Comparison of ENCODE assay signal across 9 mouse cellular contexts in genomic region chr7:26778474-26778873, GRCm38 (mm10). TPM values are rescaled to one million over a fixed set of nuclear protein-coding genes. Genes with fewer than 3 reads are reported as not detected.
DNase-seq lines count a peak whose midpoint lies in the region; ATAC-seq lines count a peak whose summit lies in the region.
"Had no signal": no experiment of that assay in that cellular context is flagged by ENCODE, and none has a peak within 500 bp of the region (broad histone marks: within the 10 kb centered on the region; RNA-seq: fewer than 3 reads in every experiment).

No protein-coding gene starts in this region.

- no peak overlapping the region for H3K4me3 ChIP-seq in forebrain, embryonic 14.5 days (ENCODE audit: low read depth, low read length)
- no peak overlapping the region for H3K4me3 ChIP-seq in forebrain, embryonic 12.5 days (replicated peaks)
- no peak overlapping the region for H3K4me3 ChIP-seq in embryonic facial prominence, embryonic 10.5 days
- H3K4me3 ChIP-seq: hindbrain, embryonic 15.5 days had no signal

- H3K9ac ChIP-seq in forebrain, embryonic 14.5 days (ENCODE audit: low read length) = no peak overlapping the region
- no peak overlapping the region for H3K9ac ChIP-seq in forebrain, embryonic 12.5 days
- H3K9ac ChIP-seq: hindbrain, embryonic 15.5 days had no signal

- H3K4me2 ChIP-seq in forebrain, embryonic 14.5 days (ENCODE audit: low read length) = no peak overlapping the region
- H3K4me2 ChIP-seq in forebrain, embryonic 12.5 days = no peak overlapping the region
- H3K4me2 ChIP-seq: hindbrain, embryonic 15.5 days had no signal

- no peak for ATAC-seq in forebrain, embryonic 14.5 days
- ATAC-seq in forebrain, embryonic 12.5 days (ENCODE audit: low FRiP score) = no peak
- ATAC-seq in monocyte, adult 5-6 weeks (replicated peaks; ENCODE audit: insufficient number of reproducible peaks, low FRiP score, low TSS enrichment, poor library complexity, severe bottlenecking) = no peak

- H3K9me3 ChIP-seq in forebrain, embryonic 14.5 days (replicated peaks; ENCODE audit: control insufficient read depth, low read length) = no peaks in the 10 kb centered on the region
- H3K9me3 ChIP-seq in forebrain, embryonic 12.5 days = no peaks in the 10 kb centered on the region
- H3K9me3 ChIP-seq in embryonic facial prominence, embryonic 10.5 days = no peaks in the 10 kb centered on the region
- H3K9me3 ChIP-seq: hindbrain, embryonic 15.5 days had no signal

- no peaks in the 10 kb centered on the region for H3K36me3 ChIP-seq in forebrain, embryonic 14.5 days (ENCODE audit: control insufficient read depth, insufficient read depth, low read length)
- no peaks in the 10 kb centered on the region for H3K36me3 ChIP-seq in forebrain, embryonic 12.5 days (replicated peaks)
- no peaks in the 10 kb centered on the region for H3K36me3 ChIP-seq in embryonic facial prominence, embryonic 10.5 days (replicated peaks)
- H3K36me3 ChIP-seq: hindbrain, embryonic 15.5 days had no signal

- peak; percentile 58 for DNase-seq in forebrain, embryonic 14.5 days (ENCODE audit: low spot score)
- peak; percentile 1 for DNase-seq in thymus, postnatal 25 days
- no peak for DNase-seq in thymus, adult 18-20 months
- DNase-seq in embryonic facial prominence, embryonic 10.5 days (ENCODE audit: low spot score) = peak; percentile 71
- peak; percentile 14 to 46 for DNase-seq in layer of hippocampus, adult 8-10 months (ENCODE audit: low spot score in 2 of 2)
- peak; percentile 69 for DNase-seq in mesoderm, embryonic 11.5 days (ENCODE audit: low read depth, low spot score)

- 27% methylated on average over 6 of the region's 6 CpGs for WGBS in forebrain, embryonic 14.5 days
- 34% methylated on average over 6 of the region's 6 CpGs for WGBS in forebrain, embryonic 12.5 days
- 32% methylated on average over 6 of the region's 6 CpGs for WGBS in embryonic facial prominence, embryonic 10.5 days

- H3K27me3 ChIP-seq in forebrain, embryonic 14.5 days (replicated peaks; ENCODE audit: control insufficient read depth, insufficient read depth, low read length) = no peaks in the 10 kb centered on the region
- H3K27me3 ChIP-seq in forebrain, embryonic 12.5 days = no peaks in the 10 kb centered on the region
- no peaks in the 10 kb centered on the region for H3K27me3 ChIP-seq in embryonic facial prominence, embryonic 10.5 days (replicated peaks; ENCODE audit: low read depth, poor library complexity, severe bottlenecking)
- H3K27me3 ChIP-seq: hindbrain, embryonic 15.5 days had no signal

- H3K27ac ChIP-seq in forebrain, embryonic 14.5 days (ENCODE audit: low read depth, low read length) = no peak overlapping the region
- no peak overlapping the region for H3K27ac ChIP-seq in forebrain, embryonic 12.5 days
- no peak overlapping the region for H3K27ac ChIP-seq in embryonic facial prominence, embryonic 10.5 days (replicated peaks)
- H3K27ac ChIP-seq: hindbrain, embryonic 15.5 days had no signal

- H3K4me1 ChIP-seq in forebrain, embryonic 14.5 days (ENCODE audit: control insufficient read depth, insufficient read depth, low read length) = peaks cover 5% of the 10 kb centered on the region; the same call in 1 of the 2 replicates
- peaks cover 7% of the 10 kb centered on the region; the same call in 1 of the 2 replicates for H3K4me1 ChIP-seq in forebrain, embryonic 12.5 days
- H3K4me1 ChIP-seq in embryonic facial prominence, embryonic 10.5 days = no peaks in the 10 kb centered on the region
- H3K4me1 ChIP-seq: hindbrain, embryonic 15.5 days had no signal

RNA-seq across cellular contexts. Expression of gene Cyp2b19, which starts 21.5 kb away (rescaled TPM):
- polyA plus RNA-seq in forebrain, embryonic 14.5 days (2014; fragmentation: Nextera tagmentation; extraction: Ambion mirVana) = 0.22 and 0.25 TPM in 2 replicates
- polyA plus RNA-seq in forebrain, embryonic 12.5 days (2016; fragmentation: Nextera tagmentation; extraction: Ambion mirVana) = 0.06 and 0.09 TPM in 2 replicates
- 0.05 TPM in 1 of 2 replicates, not detected in the other for polyA plus RNA-seq in embryonic facial prominence, embryonic 10.5 days (2016; fragmentation: Nextera tagmentation; extraction: Ambion mirVana)
- not detected for total RNA-seq in layer of hippocampus, adult 8-10 months (2022)
- not detected in 3 replicates for total RNA-seq in monocyte, adult 5-6 weeks (2017)

RNA-seq across cellular contexts. Expression of gene Cyp2g1, which starts 30.2 kb away (rescaled TPM):
- polyA plus RNA-seq in forebrain, embryonic 14.5 days (2014; fragmentation: Nextera tagmentation; extraction: Ambion mirVana) = not detected in 2 replicates
- 0.10 and 0.27 TPM in 2 replicates for polyA plus RNA-seq in forebrain, embryonic 12.5 days (2016; fragmentation: Nextera tagmentation; extraction: Ambion mirVana)
- polyA plus RNA-seq in embryonic facial prominence, embryonic 10.5 days (2016; fragmentation: Nextera tagmentation; extraction: Ambion mirVana) = not detected in 2 replicates
- total RNA-seq in layer of hippocampus, adult 8-10 months (2022) = not detected
- not detected in 3 replicates for total RNA-seq in monocyte, adult 5-6 weeks (2017)
- polyA plus RNA-seq: hindbrain, embryonic 15.5 days had no signal

RNA-seq across cellular contexts. Expression of gene Cyp2a5, which starts 56.6 kb away (rescaled TPM):
- 0.15 and 0.37 TPM in 2 replicates for polyA plus RNA-seq in forebrain, embryonic 14.5 days (2014; fragmentation: Nextera tagmentation; extraction: Ambion mirVana)
- polyA plus RNA-seq in forebrain, embryonic 12.5 days (2016; fragmentation: Nextera tagmentation; extraction: Ambion mirVana) = not detected in 2 replicates
- polyA plus RNA-seq in embryonic facial prominence, embryonic 10.5 days (2016; fragmentation: Nextera tagmentation; extraction: Ambion mirVana) = not detected in 2 replicates
- total RNA-seq in layer of hippocampus, adult 8-10 months (2022) = not detected
- not detected in 3 replicates for total RNA-seq in monocyte, adult 5-6 weeks (2017)

Comparison
In these comparisons a context has a peak if more than half of its experiments do, and no peak if none do; other contexts are left out.
1. DNase-seq: peak in forebrain, embryonic 14.5 days (single experiment), thymus, postnatal 25 days (single experiment), embryonic facial prominence, embryonic 10.5 days (single experiment), layer of hippocampus, adult 8-10 months (2 of 2) and mesoderm, embryonic 11.5 days (single experiment); none in thymus, adult 18-20 months (0 of 2).